Mouse (Mus musculus) thymus, adult 2 months (tissue): ENCODE results near the gene Tnfrsf9.

Experiments
- CTCF ChIP-seq: fragments of 200-500 bp; IDR thresholded peaks from 2 replicates; pipeline ENCODE4 v1.5.1; 2012; ENCODE audit warnings: mild to moderate bottlenecking, control low read depth, low read length, moderate library complexity, borderline replicate concordance; ENCODE audit not compliant: control insufficient read depth, poor library complexity, insufficient read depth; ENCODE audit errors: extremely low read depth
- POLR2A ChIP-seq: fragments of 200-500 bp; IDR thresholded peaks from 2 replicates; pipeline ENCODE4 v1.6.1; 2012; ENCODE audit warnings: mild to moderate bottlenecking, low read length, control low read depth, moderate library complexity; ENCODE audit not compliant: control insufficient read depth, poor library complexity, insufficient read depth; ENCODE audit errors: extremely low read depth

DNA sequence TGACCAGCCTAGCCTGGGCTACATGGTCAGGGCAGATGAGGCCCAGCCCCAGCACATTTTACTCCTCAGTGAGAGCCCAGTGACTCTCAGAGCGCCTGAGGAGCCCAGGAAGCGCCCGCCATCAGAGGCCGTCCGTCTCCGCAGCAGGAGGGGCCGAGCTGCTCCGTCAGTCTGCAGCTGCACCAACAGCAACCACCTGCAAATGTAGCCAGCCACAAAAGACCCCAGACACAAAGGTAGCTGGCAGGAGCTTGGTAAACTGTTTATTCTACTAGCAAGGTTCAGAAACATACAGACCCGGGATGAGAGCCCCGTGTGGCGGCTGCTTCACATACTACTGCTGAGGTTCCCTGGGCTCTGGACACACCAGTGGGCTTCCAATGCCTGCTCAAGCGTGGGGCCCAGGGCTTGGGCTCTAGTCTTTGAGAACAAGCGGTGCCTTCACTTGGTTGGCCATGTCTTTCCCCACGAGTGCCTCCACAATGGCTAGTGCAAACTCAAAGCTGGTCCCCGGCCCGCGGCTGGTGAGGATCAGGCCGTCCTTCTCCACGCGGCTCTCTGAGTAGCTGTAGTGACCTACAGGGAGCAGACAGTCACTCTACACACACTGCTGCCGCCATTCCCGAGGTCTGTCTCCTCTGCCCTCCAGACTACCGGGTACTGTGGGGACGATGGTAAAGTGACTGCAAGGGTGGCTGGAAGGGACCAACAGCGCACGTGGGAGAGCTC is 17.3 kb upstream of the Tnfrsf9 start:
- TF ChIP-seq POLR2A (0 out of 2 replicates have a peak, but pooled peaks have one; percentile 32), CTCF (no peak)
